Mouse (Mus musculus) adrenal gland, adult (tissue): Measurements from ENCODE around the gene Anp32e.
"Not testable (repeated sequence)": the region's sequence is repeated elsewhere in the genome, so short reads cannot be mapped to it uniquely, and the experiment has no call there.

Source experiments
- DNase-seq, 2 experiments: peaks; one replicate each; pipeline ENCODE4 v3.0.0; 2022 to 2023; ENCODE audit warnings: low spot score in 1 of 2; ENCODE audit not compliant: inconsistent age in 2 of 2

The Anp32e gene

DNA sequence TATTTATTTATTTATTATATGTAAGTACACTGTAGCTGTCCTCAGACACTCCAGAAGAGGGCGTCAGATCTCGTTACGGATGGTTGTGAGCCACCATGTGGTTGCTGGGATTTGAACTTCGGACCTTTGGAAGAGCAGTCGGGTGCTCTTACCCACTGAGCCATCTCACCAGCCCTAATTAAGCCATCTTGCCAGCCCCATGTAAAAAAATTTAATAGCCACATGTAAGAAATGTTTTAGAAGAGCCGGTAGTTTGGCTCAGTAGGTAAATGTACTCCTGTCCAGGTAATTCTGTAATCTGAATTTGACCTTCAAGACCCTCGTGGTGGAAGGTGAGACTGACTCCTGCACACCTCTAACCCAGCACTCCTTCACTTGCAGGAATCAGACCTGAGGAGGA lies 41.6 kb downstream of the Anp32e start:
- not testable (repeated sequence) for DNase-seq

DNA sequence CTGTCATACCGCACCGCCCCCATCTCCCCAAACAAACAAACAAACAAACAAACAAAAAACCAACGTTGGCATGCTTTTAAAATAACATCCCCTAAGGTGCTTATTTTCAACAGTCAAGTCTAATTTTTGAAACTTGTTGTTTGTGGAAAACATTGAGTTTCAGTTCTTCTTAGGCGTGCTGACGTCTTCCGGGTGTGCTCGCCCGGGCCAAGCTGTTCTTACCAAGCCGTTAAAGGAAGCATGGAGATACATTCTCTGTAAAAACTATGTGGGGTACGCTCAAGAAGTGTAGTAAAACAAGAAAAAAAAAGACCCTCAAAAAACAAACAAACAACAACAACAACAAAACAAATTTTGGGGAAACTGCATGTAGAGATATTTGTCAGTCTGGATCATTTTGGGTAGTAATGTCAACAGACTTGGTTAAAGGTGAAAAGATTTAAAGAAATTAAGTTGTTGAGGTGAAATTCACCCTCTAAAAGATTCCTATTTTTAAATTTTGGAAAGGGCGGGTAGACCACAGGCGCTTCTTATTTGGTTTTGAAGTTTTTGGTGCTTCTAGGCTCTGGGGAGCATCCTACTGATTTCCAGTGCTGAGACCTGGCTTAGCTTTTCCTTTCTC lies 43.3 kb downstream of the Anp32e start:
- DNase-seq: no peak

DNA sequence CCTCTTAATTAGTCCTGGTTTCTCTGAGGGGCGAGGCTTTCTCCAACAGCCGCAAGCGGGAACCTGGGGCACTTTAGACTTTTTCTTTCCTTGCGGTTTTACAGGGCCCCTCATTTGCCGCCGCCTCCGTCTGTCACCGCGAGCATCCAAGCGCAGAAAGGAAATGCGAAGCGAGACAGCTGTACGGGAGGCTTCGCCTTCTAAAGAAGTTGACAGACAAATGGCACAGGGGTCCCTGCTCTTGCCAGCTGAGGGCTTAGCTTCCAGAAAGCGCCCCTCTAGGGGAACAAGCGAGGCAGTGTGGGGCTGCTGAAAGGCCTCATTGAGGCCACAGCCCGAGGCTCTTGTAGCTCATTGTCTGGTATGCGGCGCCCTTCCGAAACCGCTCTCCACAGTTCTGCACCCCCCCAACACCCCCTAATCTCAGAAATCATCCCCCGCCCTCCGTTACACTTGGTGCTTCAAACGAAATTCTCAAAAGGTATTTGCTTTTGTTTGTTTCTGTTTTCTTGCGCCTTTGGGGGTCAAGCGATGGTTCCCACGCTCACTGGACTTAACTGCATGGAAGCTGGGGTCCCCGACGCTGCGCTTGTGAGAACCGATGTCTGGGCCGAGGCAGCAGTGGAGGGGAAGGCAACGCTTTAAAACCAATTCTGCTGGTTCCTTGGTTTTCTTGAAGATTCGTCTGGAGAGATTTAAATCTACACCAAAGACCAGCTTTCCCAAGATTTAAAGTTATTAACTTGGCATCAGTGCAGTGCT lies 44.0 kb downstream of the Anp32e start:
- no peak for DNase-seq

DNA sequence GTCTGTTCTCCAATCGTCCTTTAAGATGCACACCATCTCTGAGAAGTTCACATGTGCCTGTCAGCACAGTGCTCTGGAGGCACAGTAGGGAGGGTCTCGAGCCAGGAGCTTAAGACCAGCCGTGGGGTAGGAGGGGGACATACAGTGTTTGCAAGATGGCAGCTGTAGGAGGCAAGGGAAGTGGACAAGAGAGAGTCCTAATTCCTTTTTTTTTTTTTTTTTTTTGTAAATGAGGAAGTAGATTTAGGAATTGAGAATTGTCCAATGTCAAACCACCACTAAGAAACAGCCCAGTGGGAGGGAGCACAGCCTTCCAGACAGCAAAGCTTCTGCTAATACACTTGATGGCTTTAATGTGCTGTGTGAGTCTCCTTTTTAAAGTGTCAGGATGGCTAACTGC lies 48.0 kb downstream of the Anp32e start:
- no peak for DNase-seq

DNA sequence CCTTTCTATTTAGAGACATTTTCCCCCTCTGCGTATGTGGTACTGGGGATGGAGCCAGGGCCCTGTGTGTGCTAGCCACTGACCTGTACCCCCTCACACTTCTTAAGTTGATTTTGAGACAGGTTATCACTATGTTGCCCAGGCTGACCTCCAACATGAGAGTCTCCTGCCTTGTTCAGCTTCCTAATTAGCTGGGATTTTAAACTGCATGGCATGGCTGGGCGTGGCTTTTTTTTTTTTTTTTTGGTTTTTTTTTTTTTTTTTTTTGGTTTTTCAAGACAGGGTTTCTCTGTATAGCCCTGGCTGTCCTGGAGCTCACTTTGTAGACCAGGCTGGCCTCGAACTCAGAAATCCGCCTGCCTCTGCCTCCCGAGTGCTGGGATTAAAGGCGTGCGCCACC lies 48.5 kb downstream of the Anp32e start:
- not testable (repeated sequence) for DNase-seq

DNA sequence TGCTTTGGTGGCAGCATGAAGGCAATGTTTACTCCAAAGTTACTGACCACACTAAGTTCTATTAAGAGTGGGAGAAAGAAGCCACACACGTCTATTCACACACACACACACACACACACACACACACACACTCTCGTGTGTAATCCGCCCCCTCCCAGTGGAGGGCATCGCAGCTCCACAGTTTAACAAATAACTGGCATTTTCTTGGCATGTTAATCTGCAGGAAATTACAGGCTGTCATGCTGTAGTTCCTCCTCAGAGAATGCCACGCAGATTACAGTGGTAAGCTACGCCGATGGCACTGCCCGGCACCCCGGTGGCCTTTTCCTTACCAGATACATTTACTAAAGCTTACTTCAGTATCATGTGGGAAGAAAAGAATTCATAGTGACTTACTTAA lies 49.2 kb downstream of the Anp32e start:
- DNase-seq: no peak

DNA sequence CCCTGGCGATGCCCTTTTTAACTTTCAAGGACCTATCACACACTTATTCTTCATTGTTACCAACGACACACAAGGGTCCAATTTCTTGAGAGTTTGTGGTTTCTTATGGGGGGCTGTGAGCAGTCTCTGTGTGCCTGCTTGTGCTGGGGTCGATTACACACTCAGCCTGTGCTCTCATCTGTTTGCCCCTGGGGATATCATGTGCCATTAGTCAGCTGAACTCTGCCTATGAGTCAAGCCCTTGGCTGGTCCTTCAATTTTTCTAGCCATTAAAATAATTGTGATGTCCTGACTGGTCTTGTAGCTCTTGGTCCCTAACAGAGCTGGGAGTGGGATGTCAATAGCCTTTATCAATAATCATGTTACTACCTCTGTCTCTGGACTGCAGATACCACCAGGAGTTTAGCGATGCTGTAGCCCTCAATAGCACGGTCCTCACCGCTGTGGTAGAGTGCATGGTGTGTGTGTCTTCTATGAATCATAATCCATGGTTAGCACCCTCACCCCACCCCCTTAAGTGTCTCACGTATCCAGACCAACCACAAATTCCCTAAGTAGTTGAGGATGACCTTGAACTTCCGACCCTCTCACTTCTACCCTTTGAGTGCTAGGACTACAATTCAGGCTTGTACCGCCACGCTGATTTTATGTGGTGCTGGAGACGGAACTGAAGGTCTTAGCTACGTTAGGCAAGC lies 51.4 kb downstream of the Anp32e start:
- no peak for DNase-seq

DNA sequence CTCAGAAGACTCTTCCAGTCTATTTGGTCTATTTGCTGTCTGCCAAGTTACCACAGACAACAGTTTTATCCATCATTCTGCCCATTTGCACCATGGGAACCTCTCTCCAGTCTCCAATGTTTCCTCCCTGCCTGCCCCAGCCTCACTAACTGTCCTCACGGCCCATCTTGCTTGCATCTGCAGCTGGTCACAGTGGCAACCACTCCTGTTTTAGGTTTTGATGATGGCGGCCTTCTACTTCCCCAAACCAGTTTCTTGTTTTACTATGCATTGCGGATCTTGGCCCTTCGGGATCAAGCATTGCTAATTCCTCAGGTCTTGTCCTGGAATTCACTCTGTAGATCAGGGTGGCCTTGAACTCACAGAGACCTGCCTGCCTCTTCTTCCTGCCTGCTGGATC lies 53.1 kb downstream of the Anp32e start:
- DNase-seq: no peak

DNA sequence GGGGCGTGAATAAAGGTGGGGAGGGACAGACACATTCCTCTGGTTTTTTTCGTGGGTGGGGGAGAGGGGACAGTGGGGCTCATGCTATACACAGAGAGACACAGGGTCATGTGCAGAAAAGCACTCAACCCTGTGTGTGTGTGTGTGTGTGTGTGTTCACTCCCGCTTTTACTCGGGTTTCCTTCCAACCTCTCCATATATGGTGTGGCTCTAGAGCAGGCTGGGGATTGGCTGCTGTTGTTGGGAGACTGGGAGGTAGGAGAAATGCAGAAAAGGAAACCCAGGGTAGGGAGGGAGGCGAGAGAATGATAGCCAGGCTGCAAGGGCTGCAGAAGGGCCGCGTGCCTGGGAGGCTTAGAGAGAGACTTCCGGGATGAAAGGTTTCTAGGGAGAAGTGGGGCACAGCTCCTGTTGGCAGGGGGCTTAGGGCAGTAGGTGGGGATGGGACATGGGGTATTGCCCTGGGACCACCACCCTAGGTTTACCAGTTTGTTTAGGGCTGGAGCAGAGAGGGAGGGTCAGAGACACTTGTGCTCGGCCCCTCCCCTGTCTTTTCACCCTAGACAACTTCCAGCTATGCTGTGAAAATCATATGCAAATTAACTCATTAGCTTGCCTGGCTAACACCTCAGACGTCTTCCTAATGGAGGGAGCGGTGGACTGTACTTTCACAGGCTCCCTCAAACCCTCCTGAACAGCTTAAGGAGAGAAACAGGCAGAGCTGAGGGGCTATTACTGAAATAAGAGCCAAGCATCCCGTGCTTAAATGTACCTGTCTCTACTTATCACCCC lies 56.4 kb downstream of the Anp32e start:
- peak in 1 of 2 experiments; percentile 63 for DNase-seq

DNA sequence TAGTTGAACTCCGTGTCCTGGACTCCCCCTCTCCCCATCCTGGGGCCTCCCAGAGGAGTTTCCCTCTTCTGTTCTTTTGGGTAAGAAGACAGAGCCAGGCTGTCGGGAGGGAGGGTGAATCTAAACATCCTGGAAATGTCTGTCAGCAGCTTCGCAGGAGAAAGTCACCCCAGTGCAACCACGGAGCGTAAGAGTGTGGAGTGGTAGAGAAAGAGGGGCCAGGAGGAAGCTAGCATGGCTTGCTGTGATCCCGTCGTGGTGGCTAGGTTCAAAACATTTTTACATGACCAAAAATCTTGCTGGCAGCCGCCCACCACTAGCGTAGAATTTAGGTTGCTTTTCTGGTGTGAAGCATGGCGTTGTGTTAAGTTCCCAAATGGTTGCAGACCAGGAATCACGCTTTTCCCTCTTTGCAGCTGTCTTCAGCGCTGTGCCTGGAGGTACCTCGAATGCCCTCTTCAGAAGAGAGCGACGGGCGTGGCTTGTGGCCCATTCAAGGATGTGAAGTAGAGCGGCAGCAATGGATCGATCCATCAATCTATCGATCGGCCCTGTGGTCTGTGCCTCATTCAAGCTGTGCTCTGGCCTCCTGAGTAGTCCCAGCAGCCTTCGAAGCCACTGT lies 57.1 kb downstream of the Anp32e start:
- DNase-seq: peak in 1 of 2 experiments; percentile 58

DNA sequence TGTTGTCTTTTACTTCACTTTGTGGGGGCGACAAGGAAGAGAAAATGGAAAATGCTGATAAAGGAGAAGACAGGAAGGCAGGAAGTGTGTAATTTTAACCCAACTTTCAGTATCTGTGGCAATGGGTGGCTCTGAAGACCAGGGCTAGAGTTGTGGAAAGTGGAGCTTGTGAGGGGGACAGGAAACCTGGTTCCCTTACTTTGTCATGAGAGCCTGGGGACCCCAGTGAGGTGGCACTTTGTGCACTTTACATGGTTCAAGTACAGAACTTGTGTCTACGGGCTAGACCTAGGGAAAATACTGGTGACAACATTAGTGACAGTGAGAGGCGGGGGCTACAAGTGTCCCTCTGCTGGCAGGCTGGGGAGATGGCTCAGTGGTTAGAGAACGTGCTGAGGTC lies 57.9 kb downstream of the Anp32e start:
- peak in 1 of 2 experiments; percentile 31 for DNase-seq

DNA sequence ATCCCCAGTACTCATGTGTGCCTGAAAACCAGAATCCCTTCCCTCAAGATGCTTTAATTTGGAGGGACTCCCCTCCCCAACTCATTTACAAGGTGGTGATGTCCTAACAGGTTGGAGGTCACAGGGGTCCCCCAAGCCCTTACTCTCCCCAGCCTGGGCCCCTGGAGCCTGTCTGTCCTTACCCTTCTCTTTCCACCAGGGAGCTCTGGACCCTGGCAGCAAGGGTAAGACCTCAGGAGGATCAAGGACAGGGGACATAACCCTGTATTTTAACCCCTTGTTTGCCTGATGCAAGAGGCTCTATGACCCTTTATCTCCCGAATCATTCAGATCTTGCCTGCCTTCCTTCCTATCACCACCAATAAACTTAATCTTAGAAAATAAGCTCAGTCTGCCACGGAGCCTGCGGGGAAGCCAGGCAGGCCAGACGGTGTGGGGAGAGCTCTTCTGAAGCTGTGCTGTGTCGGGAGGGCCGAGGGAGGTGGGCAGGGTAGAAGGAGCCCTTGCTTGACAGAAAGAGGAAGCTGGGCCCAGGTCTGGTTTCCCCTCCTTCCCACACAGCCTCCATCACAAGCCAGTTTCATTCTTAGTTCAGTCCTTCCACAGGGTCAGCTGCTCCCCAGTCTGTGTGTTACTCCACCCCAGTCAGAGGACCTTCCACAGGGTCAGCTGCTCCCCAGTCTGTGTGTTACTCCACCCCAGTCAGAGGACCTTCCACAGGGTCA lies 58.5 kb downstream of the Anp32e start:
- DNase-seq: peak in 1 of 2 experiments; percentile 46

DNA sequence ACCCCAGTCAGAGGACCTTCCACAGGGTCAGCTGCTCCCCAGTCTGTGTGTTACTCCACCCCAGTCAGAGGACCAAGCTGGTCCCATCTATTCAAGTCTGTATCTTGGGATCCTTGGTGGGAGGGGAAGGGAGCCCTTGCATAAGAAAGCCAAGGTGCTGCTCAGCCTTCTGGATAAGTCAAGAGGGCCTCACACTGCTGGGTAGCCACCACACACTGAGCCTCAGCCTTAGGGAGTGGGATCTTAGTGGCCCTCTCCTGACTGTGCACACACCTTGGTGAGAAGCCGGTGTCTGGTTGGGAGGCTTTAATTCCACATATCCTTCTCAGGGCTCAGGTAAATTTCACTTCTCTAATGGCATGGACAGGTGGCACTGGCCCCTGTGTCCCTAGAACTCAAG lies 59.1 kb downstream of the Anp32e start:
- peak in 1 of 2 experiments; percentile 24 for DNase-seq

DNA sequence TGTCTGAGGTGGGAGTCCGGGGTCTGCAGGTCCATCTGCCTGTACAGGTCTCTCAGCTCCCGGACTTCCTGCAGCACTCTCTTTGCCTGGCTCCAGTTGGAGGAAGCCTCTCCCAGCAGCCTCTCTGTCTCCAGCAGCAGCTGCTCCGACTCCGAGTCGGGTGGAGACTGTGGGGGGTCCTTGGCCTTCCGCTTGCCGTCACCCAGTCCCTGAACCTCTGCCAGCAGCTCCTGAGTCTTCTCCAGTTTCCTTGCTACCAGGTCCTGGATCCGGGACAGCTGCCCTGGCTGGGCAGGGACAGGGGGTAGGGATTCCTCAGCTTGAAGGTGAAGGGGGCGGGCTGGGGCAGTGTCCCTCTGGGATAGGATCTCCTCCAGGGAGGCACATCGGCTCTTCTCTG lies 59.9 kb downstream of the Anp32e start:
- peak; percentile 57 to 79 for DNase-seq

DNA sequence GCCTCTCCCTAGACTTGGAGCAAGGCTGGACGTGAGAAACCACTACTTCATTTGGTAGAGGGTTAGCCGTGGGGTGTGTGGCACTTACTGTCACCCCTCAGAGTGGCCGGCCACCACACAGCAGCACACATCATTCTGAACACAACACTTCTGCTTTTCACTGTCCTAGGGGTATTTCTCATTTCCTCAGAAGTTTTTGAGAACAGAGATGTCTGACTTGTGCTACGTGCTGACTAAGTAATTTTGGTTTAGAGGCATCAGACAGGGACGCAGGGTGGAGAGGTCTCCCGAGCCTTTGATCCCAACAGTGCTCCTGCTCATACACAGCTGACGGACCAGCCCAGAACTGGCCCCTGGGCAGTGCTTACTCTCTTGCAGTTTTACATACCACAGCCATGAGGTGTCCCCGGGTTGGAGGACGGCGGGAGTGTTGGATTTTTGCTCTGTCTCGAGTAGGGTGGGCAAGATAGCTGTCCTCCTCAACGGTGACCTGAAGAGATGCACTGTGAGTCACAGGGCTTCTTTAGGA lies 61.4 kb downstream of the Anp32e start:
- peak in 1 of 2 experiments; percentile 46 for DNase-seq

DNA sequence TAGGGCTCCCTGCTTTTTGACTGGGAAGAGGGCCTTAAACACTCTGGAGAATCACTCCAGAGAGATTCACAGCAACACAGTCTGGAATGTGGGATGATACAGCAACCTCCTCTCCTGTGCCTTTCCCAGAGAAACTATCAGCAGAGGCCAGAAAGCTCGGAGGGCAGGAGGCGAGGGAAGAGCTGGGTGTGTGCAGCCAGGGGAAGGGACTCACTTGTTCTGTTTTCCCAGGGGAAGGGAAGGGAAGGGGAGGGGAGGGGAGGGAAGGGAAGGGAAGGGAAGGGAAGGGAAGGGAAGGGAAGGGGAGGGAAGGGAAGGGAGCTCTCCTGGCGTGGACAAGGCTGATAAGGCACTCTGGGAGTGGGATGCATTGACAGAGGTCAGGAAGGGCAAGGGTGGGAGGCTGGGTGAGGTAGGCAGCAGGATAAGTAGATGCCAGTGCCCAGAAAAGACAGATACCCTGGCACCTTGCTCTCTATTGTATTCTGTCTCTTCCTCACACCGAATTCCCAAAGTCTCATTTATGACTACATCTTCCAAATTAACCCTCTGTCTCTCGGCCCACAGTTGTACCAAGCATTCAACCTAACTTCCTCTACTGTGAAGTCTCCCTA lies 64.1 kb downstream of the Anp32e start:
- DNase-seq: peak in 1 of 2 experiments; percentile 47

DNA sequence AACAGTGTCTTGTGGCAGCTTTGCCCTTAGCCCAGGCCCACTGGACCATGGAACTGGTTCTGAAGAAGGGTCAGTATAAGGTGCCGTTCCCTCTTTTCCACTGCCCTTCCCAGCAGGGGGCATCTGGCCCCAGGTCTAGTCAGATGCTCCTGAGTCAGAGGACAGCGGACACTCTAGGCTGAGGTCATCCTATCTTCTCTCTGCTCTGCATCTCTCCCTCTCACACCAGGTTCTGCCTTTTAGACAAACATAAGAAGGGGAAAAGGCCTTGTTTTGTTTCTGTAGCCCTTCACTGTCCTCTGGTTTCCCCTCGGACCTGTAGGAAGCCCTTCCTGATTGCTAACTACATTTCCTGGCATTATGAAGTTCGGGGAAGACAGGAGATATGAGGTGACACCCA lies 64.8 kb downstream of the Anp32e start:
- DNase-seq: peak in 1 of 2 experiments; percentile 75

DNA sequence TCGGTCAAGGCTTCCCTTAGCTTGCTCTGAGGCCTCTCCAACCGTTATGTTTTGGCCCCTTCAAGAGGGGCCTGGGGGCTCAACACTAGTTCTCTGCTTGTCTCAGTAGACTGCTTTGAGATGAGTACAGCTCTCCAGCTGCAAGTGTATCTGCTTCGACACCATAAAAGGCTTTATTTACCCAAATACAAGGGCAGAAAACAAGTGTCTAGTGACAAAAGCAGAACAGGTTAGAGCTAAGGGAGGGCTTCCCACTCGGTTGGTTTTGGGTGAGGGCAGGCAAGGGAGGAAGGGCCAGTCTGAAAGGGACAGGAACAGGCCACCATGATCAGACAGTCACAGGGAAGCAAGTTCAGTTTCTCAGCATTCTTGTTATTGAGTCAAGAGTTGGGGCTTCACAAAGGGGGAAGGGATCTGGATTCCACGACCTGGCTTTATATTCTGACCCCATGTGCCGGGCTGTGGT lies 65.4 kb downstream of the Anp32e start:
- DNase-seq: peak in 1 of 2 experiments; percentile 65
